ENCODE assay signal across 8 mouse cellular contexts in genomic region chr7:144554123-144554472, GRCm38 (mm10). TPM values are rescaled to one million over a fixed set of nuclear protein-coding genes. Genes with fewer than 3 reads are reported as not detected.
DNase-seq lines count a peak whose midpoint lies in the region; ATAC-seq and TF ChIP-seq lines count a peak whose summit lies in the region.

No protein-coding gene starts in this region.

- H3K27ac ChIP-seq in heart, embryonic 10.5 days, result peak overlapping the region; percentile 93
- 0 out of 2 replicates have a peak overlapping the region, but pooled peaks have one; percentile 53 for H3K27ac ChIP-seq in forebrain, embryonic 12.5 days
- peak overlapping the region; percentile 62 for H3K27ac ChIP-seq in liver, embryonic 13.5 days

- H3K9ac ChIP-seq in forebrain, embryonic 12.5 days, result peak overlapping the region; percentile 99
- peak overlapping the region; percentile 77 for H3K9ac ChIP-seq in liver, embryonic 13.5 days

- ATAC-seq in forebrain, embryonic 12.5 days (ENCODE audit: low FRiP score), result no peak
- no peak for ATAC-seq in liver, embryonic 13.5 days (ENCODE audit: low read depth)
- ATAC-seq in megakaryocyte progenitor cell, adult 5-6 weeks (replicated peaks; ENCODE audit: poor library complexity), result no peak; the same call in 1 of the 2 replicates

- no peaks in the 10 kb centered on the region for H3K9me3 ChIP-seq in heart, embryonic 10.5 days
- no peaks in the 10 kb centered on the region for H3K9me3 ChIP-seq in forebrain, embryonic 12.5 days
- no peaks in the 10 kb centered on the region for H3K9me3 ChIP-seq in liver, embryonic 13.5 days (replicated peaks)

- no peak for TF ChIP-seq CTCF in C2C12 (IDR thresholded peaks at IDR 0.05; ENCODE audit: control insufficient read depth, insufficient read depth, insufficient read length)

- 25% methylated on average over 8 of the region's 8 CpGs for WGBS in heart, embryonic 10.5 days
- WGBS in forebrain, embryonic 12.5 days, result 25% methylated on average over 8 of the region's 8 CpGs
- 21% methylated on average over 8 of the region's 8 CpGs for WGBS in liver, embryonic 13.5 days (ENCODE audit: insufficient replicate concordance)

- H3K4me2 ChIP-seq in forebrain, embryonic 12.5 days, result peak overlapping the region; percentile 85
- peak overlapping the region; percentile 85 for H3K4me2 ChIP-seq in liver, embryonic 13.5 days

- H3K36me3 ChIP-seq in heart, embryonic 10.5 days, result peaks cover 28% of the 10 kb centered on the region
- H3K36me3 ChIP-seq in C2C12 (ENCODE audit: control insufficient read depth, insufficient read depth), result peaks cover 14% of the 10 kb centered on the region
- H3K36me3 ChIP-seq in forebrain, embryonic 12.5 days (replicated peaks), result peaks cover 23% of the 10 kb centered on the region
- H3K36me3 ChIP-seq in liver, embryonic 13.5 days, result peaks cover 24% of the 10 kb centered on the region

- peaks cover 33% of the 10 kb centered on the region for H3K4me1 ChIP-seq in heart, embryonic 10.5 days
- peaks cover 32% of the 10 kb centered on the region for H3K4me1 ChIP-seq in forebrain, embryonic 12.5 days
- H3K4me1 ChIP-seq in liver, embryonic 13.5 days (replicated peaks), result peaks cover 41% of the 10 kb centered on the region

- peak overlapping the region; percentile 93 for H3K4me3 ChIP-seq in heart, embryonic 10.5 days
- peak overlapping the region; percentile 55 for H3K4me3 ChIP-seq in C2C12 (ENCODE audit: insufficient read depth, poor library complexity, severe bottlenecking)
- H3K4me3 ChIP-seq in forebrain, embryonic 12.5 days (replicated peaks), result peak overlapping the region; percentile 98
- peak overlapping the region; percentile 93 for H3K4me3 ChIP-seq in liver, embryonic 13.5 days (replicated peaks)

- peaks cover 42% of the 10 kb centered on the region for H3K79me2 ChIP-seq in C2C12 (ENCODE audit: control insufficient read depth, insufficient read depth)

- H3K79me3 ChIP-seq in C2C12 (ENCODE audit: low read depth), result peaks cover 35% of the 10 kb centered on the region

- H3K27me3 ChIP-seq in heart, embryonic 10.5 days (ENCODE audit: insufficient read depth, poor library complexity, severe bottlenecking), result no peaks in the 10 kb centered on the region
- no peaks in the 10 kb centered on the region for H3K27me3 ChIP-seq in C2C12 (ENCODE audit: control insufficient read depth, insufficient read depth, insufficient read length)
- peaks cover 24% of the 10 kb centered on the region for H3K27me3 ChIP-seq in forebrain, embryonic 12.5 days
- H3K27me3 ChIP-seq in liver, embryonic 13.5 days, result no peaks in the 10 kb centered on the region

- peak overlapping the region; percentile 41 for H3ac ChIP-seq in C2C12 (ENCODE audit: control insufficient read depth, insufficient read length, low read depth)

- no peak for DNase-seq in heart, embryonic 10.5 days (ENCODE audit: low spot score)
- no peak for DNase-seq in heart, adult 9 months (ENCODE audit: low spot score in 2 of 2)
- no peak for DNase-seq in liver, embryonic 13.5 days
- DNase-seq in layer of hippocampus, postnatal 10 days (ENCODE audit: low spot score in 2 of 2), result no peak
- DNase-seq in kidney, postnatal 10 days, result no peak

TF ChIP-seq in C2C12, 6 proteins besides CTCF, POLR2A, EP300 and RAD21:
- TF ChIP-seq MYOG (IDR thresholded peaks at IDR 0.05; ENCODE audit: control insufficient read depth, extremely low read depth, insufficient read length), result no peak
- TF ChIP-seq MYOD1 (IDR thresholded peaks at IDR 0.05; ENCODE audit: control insufficient read depth, insufficient read length, low read depth), result no peak
- no peak for TF ChIP-seq MAX (IDR thresholded peaks at IDR 0.05)
- TF ChIP-seq FOSL1 (IDR thresholded peaks at IDR 0.05; ENCODE audit: insufficient read depth, low read length, poor library complexity, severe bottlenecking), result no peak
- TF ChIP-seq CEBPB (IDR thresholded peaks at IDR 0.05; ENCODE audit: low read depth), result no peak
- TF ChIP-seq USF1 (IDR thresholded peaks at IDR 0.05; ENCODE audit: low read depth), result no peak

RNA-seq across cellular contexts. Expression of gene Ppfia1, which starts 0.6 kb away (rescaled TPM):
- polyA plus RNA-seq in heart, embryonic 10.5 days (2016; fragmentation: Nextera tagmentation; extraction: Ambion mirVana), result 29.9 and 36.0 TPM in 2 replicates
- 25.6 TPM for polyA plus RNA-seq in C2C12 (2012; fragmentation: generic; extraction: Trizol)
- polyA plus RNA-seq in forebrain, embryonic 12.5 days (2016; fragmentation: Nextera tagmentation; extraction: Ambion mirVana), result 49.1 and 55.2 TPM in 2 replicates
- polyA plus RNA-seq in liver, embryonic 13.5 days (2015; fragmentation: Nextera tagmentation; extraction: Ambion mirVana), result 14.1 and 20.0 TPM in 2 replicates
- 54.2 and 59.0 TPM in 2 replicates for total RNA-seq in megakaryocyte progenitor cell, adult 5-6 weeks (2015)
- total RNA-seq in megakaryocyte progenitor cell, adult 5-6 weeks (2017), result 29.6 and 51.7 TPM in 2 replicates
- 10 to 100 TPM; 35.8 to 41.2 TPM for total RNA-seq in layer of hippocampus, postnatal 10 days (2021)

RNA-seq across cellular contexts. Expression of gene Fadd, which starts 28.2 kb away (rescaled TPM):
- 11.8 and 12.7 TPM in 2 replicates for polyA plus RNA-seq in heart, embryonic 10.5 days (2016; fragmentation: Nextera tagmentation; extraction: Ambion mirVana)
- polyA plus RNA-seq in C2C12 (2012; fragmentation: generic; extraction: Trizol), result 10.3 TPM
- 8.1 and 8.7 TPM in 2 replicates for polyA plus RNA-seq in forebrain, embryonic 12.5 days (2016; fragmentation: Nextera tagmentation; extraction: Ambion mirVana)
- polyA plus RNA-seq in liver, embryonic 13.5 days (2015; fragmentation: Nextera tagmentation; extraction: Ambion mirVana), result 5.7 and 6.2 TPM in 2 replicates
- total RNA-seq in megakaryocyte progenitor cell, adult 5-6 weeks (2015), result 9.5 and 12.2 TPM in 2 replicates
- 6.8 and 7.7 TPM in 2 replicates for total RNA-seq in megakaryocyte progenitor cell, adult 5-6 weeks (2017)
- total RNA-seq in layer of hippocampus, postnatal 10 days (2021), result 1 to 10 TPM; 2.9 to 3.1 TPM
